Mouse (Mus musculus) lung, embryonic 15.5 days (tissue): ENCODE results near the gene Defa23. TPM values are rescaled to one million over a fixed set of nuclear protein-coding genes. Genes with fewer than 3 reads are reported as not detected.
"Not testable (repeated sequence)": the region's sequence is repeated elsewhere in the genome, so short reads cannot be mapped to it uniquely, and the experiment has no call there.

Experiments
- ATAC-seq: fragments of 200-750 bp; cut with Nextera tagmentation; 2 replicates; pipeline ENCODE4 v1.8.0; 2017; ENCODE audit warnings: moderate number of reproducible peaks, borderline replicate concordance; ENCODE audit not compliant: low FRiP score, low TSS enrichment; ENCODE audit errors: extremely low read depth
- H3K27ac ChIP-seq: fragments of 300-500 bp; sonication (generic); 2 replicates; pipeline ENCODE4 v1.5.1; 2015; ENCODE audit warnings: moderate library complexity, mild to moderate bottlenecking, inconsistent platforms
- H3K27me3 ChIP-seq: fragments of 300-500 bp; sonication (generic); 2 replicates; pipeline ENCODE4 v1.6.1; 2015; ENCODE audit warnings: inconsistent platforms
- H3K36me3 ChIP-seq: fragments of 300-500 bp; sonication (generic); 2 replicates; pipeline ENCODE4 v1.6.1; 2015; ENCODE audit warnings: inconsistent platforms
- H3K4me1 ChIP-seq: fragments of 300-500 bp; sonication (generic); 2 replicates; pipeline ENCODE4 v1.6.1; 2015; ENCODE audit warnings: inconsistent platforms
- H3K4me2 ChIP-seq: fragments of 300-500 bp; sonication (generic); 2 replicates; pipeline ENCODE4 v1.6.1; 2015; ENCODE audit warnings: inconsistent platforms, mild to moderate bottlenecking, moderate library complexity
- H3K4me3 ChIP-seq: fragments of 300-500 bp; sonication (generic); 2 replicates; pipeline ENCODE4 v1.5.1; 2015; ENCODE audit warnings: mild to moderate bottlenecking, inconsistent platforms
- H3K9ac ChIP-seq: fragments of 300-500 bp; sonication (generic); 2 replicates; pipeline ENCODE4 v1.6.1; 2015; ENCODE audit warnings: inconsistent platforms
- H3K9me3 ChIP-seq: fragments of 300-500 bp; sonication (generic); 2 replicates; pipeline ENCODE4 v1.6.1; 2016; ENCODE audit warnings: inconsistent platforms
- WGBS: fragments of 180-500 bp; shearing (Covaris S2); methylation state at CpG from one replicate; pipeline ENCODE4 v1.1.7; 2015; 5-methylcytosine and 5-hydroxymethylcytosine counted together
- polyA plus RNA-seq: library from polyadenylated mRNA; unstranded; fragments of >200 nt; fragmentation: Nextera tagmentation; extraction: Ambion mirVana; gene quantifications from 2 replicates; pipeline ENCODE4 v1.2.1, GENCODE M21; 2015

The Defa23 gene
- polyA plus RNA-seq = not detected in 2 replicates

DNA sequence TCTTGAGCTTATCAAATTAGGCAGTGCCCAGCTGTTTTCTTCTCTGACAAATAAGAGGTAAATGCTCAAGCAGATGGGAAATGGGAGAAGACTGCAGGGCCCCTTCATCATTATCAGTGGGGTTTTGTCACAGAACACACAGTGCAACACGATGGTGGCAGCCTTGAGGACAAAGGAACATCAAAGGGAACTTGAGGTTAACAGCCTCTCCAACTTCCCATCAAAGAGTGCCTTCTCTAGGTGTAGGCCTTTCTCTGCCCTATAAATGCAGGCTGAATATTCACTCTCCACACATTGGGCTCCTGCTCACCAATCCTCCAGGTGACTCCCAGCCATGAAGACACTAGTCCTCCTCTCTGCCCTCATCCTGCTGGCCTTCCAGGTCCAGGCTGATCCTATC lies at the start of gene Defa23:
Gene Defa23, plus strand, starts transcription at position 301 of the 400 bp plus-strand sequence.
- H3K36me3 ChIP-seq, H3K4me1 ChIP-seq, H3K9ac ChIP-seq, ATAC-seq, H3K4me3 ChIP-seq, H3K4me2 ChIP-seq, H3K27ac ChIP-seq, H3K9me3 ChIP-seq, H3K27me3 ChIP-seq: not testable (repeated sequence)
- no CpG with 5 or more reads among the region's 1 CpGs for WGBS

DNA sequence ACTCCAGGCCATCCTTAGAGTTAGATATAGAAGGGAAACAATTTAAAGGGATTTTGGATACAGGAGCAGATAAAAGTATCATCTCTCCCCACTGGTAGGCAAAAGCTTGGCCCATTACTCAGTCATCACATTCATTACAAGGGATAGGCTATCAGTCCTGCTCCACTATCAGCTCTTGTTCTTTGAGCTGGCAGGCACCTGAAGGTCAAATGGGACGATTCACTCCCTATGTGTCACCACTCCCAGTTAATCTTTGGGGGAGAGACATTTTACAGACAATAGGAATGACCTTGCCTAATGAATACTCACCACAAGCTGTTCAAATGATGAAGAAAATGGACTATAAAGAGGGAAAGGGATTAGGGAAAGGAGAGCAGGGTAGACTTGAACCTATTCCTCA lies 48.0 kb upstream of the Defa23 start:
- ATAC-seq = no peak
- H3K27ac ChIP-seq = no peak overlapping the region

GRCm38 (mm10) chr8:21008578-21008977 lies 46.3 kb upstream of the Defa23 start:
- 36% methylated on average over 6 of the region's 6 CpGs for WGBS
- ATAC-seq = not testable (repeated sequence)

More for the DNA sequence above, 48.0 kb upstream of the Defa23 start:
- H3K9ac ChIP-seq = no peak overlapping the region
- 17% methylated on average over 1 of the region's 1 CpGs for WGBS
- no peak overlapping the region for H3K4me3 ChIP-seq
- no peak overlapping the region for H3K4me2 ChIP-seq
- H3K4me1 ChIP-seq = no peaks in the 10 kb centered on the region
- no peaks in the 10 kb centered on the region for H3K36me3 ChIP-seq
- H3K27me3 ChIP-seq = no peaks in the 10 kb centered on the region
- peaks cover 5% of the 10 kb centered on the region; the same call in 1 of the 2 replicates for H3K9me3 ChIP-seq

DNA sequence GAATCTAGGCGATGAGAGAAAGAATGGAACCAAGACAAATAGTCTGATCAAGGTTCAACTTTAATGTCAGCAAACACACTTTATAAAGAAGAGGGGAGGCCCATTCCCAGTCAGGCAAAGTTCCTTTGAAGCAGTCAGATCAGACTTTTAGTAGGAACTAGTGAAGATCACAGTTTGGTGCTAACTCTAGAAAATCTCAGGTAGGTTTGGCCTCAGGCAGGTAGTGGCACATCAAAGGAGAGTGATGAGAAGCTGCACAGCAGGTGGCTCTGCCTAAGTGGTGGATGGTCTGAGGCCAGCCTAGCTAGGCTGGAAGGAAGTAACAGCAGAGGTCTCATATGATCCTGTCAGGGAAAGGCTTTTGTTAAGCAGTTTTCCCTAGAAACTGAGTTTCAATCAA lies 44.3 kb upstream of the Defa23 start:
- ATAC-seq, H3K9me3 ChIP-seq, H3K9ac ChIP-seq, H3K27ac ChIP-seq, H3K4me2 ChIP-seq, H3K4me1 ChIP-seq, H3K36me3 ChIP-seq, H3K27me3 ChIP-seq, H3K4me3 ChIP-seq: not testable (repeated sequence)
- 55% methylated on average over 1 of the region's 1 CpGs for WGBS

More at GRCm38 (mm10) chr8:21008578-21008977, 46.3 kb upstream of the Defa23 start:
- not testable (repeated sequence) for H3K27ac ChIP-seq, H3K4me3 ChIP-seq, H3K4me2 ChIP-seq, H3K4me1 ChIP-seq, H3K9ac ChIP-seq, H3K27me3 ChIP-seq, H3K36me3 ChIP-seq, H3K9me3 ChIP-seq

GRCm38 (mm10) chr8:21025245-21025644 lies 29.6 kb upstream of the Defa23 start, which contains the start of gene Defa21:
Gene Defa21 (plus strand): TSS chr8:21025545.
- not testable (repeated sequence) for H3K9ac ChIP-seq, ATAC-seq, H3K27me3 ChIP-seq, H3K4me3 ChIP-seq, H3K4me1 ChIP-seq, H3K36me3 ChIP-seq, H3K9me3 ChIP-seq, H3K4me2 ChIP-seq, H3K27ac ChIP-seq
- WGBS = no CpG with 5 or more reads among the region's 1 CpGs

GRCm38 (mm10) chr8:21064738-21065137 lies 9.9 kb downstream of the Defa23 start, which contains the start of gene Defa35:
Gene Defa35 (plus strand): TSS chr8:21065038.
- H3K27ac ChIP-seq, H3K9me3 ChIP-seq, H3K27me3 ChIP-seq, H3K9ac ChIP-seq, ATAC-seq, H3K4me3 ChIP-seq, H3K4me2 ChIP-seq, H3K36me3 ChIP-seq, H3K4me1 ChIP-seq: not testable (repeated sequence)
- 74% methylated on average over 1 of the region's 1 CpGs for WGBS

DNA sequence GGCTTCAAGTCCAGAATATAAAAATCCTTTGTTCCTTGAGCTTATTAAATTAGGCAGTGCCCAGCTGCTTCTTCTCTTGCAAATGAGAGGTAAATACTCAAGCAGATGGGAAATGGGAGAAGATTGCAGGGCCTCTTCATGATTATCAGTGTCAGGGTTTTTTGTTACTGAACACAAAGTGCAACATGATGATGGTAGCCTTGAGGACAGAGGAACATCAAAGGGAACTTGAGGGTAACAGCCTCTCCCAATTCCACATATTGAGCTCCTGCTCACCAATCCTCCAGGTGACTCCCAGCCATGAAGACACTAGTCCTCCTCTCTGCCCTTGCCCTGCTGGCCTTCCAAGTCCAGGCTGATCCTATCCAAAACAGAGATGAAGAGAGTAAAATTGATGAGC lies 29.3 kb downstream of the Defa23 start, which contains the start of gene Defa25:
Gene Defa25, plus strand, starts transcription at position 301 of the 400 bp plus-strand sequence.
- not testable (repeated sequence) for H3K9ac ChIP-seq, ATAC-seq, H3K4me3 ChIP-seq, H3K4me1 ChIP-seq, H3K4me2 ChIP-seq, H3K27ac ChIP-seq, H3K27me3 ChIP-seq, H3K36me3 ChIP-seq, H3K9me3 ChIP-seq

DNA sequence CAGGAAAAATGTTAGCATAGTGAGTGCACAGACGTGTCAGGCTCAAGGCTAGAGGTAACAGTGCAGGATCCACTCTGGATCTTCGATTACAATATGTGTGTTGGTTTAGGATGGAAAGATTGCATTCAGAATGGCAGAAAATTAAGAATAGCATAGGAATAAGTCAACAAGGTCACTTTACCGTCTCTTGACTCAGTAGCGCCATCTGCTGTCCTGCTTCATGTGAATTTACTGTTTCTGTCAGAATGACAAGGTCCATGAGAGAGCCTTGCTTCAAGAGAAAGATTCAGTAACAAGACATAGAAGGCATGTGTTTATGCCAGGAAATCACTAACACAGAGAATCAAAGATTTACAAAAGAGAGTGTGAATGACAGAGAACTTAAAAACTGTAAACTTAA lies 38.3 kb downstream of the Defa23 start:
- no peak overlapping the region for H3K9ac ChIP-seq
- no peak overlapping the region for H3K4me2 ChIP-seq
- H3K27ac ChIP-seq = no peak overlapping the region
- ATAC-seq = no peak
- H3K9me3 ChIP-seq = no peaks in the 10 kb centered on the region
- H3K4me1 ChIP-seq = no peaks in the 10 kb centered on the region
- H3K36me3 ChIP-seq = no peaks in the 10 kb centered on the region
- WGBS = 38% methylated on average over 4 of the region's 4 CpGs
- no peak overlapping the region for H3K4me3 ChIP-seq
- no peaks in the 10 kb centered on the region for H3K27me3 ChIP-seq

GRCm38 (mm10) chr8:21095950-21096349 lies 41.1 kb downstream of the Defa23 start, which contains the start of gene Gm14851:
Gene Gm14851 (minus strand): TSS chr8:21096050.
- not testable (repeated sequence) for H3K27me3 ChIP-seq, H3K36me3 ChIP-seq, H3K4me2 ChIP-seq, ATAC-seq, H3K9ac ChIP-seq, H3K9me3 ChIP-seq, H3K27ac ChIP-seq, H3K4me1 ChIP-seq, H3K4me3 ChIP-seq
- no CpG with 5 or more reads among the region's 2 CpGs for WGBS

Other genes starting within 250 kb of the Defa23 start
- gene Defb33, start 162.4 kb upstream of the Defa23 start, polyA plus RNA-seq = not detected in 2 replicates
- not detected in 2 replicates for gene Gm15056, start 152.4 kb upstream of the Defa23 start, polyA plus RNA-seq
- not detected in 2 replicates for gene Gm6040, start 133.0 kb upstream of the Defa23 start, polyA plus RNA-seq
- not detected in 2 replicates for gene AY761185, start 110.3 kb upstream of the Defa23 start, polyA plus RNA-seq
- not detected in 2 replicates for gene Defa21, start 29.5 kb upstream of the Defa23 start, polyA plus RNA-seq
- gene Defa35, start 10.0 kb downstream of the Defa23 start, polyA plus RNA-seq = not detected in 2 replicates
- not detected in 2 replicates for gene Defa25, start 29.4 kb downstream of the Defa23 start, polyA plus RNA-seq
- gene Gm14851, start 41.0 kb downstream of the Defa23 start, polyA plus RNA-seq = not detected in 2 replicates
- gene Defa30, start 79.6 kb downstream of the Defa23 start, polyA plus RNA-seq = not detected in 2 replicates
- not detected in 2 replicates for gene Defa22, start 107.2 kb downstream of the Defa23 start, polyA plus RNA-seq
- not detected in 2 replicates for gene Defa31, start 136.6 kb downstream of the Defa23 start, polyA plus RNA-seq
- gene Gm15293, start 146.5 kb downstream of the Defa23 start, polyA plus RNA-seq = not detected in 2 replicates
- not detected in 2 replicates for gene Gm15292, start 194.7 kb downstream of the Defa23 start, polyA plus RNA-seq